Mouse (Mus musculus) forebrain, embryonic 11.5 days (tissue): ENCODE results near the gene Upk3a. TPM values are rescaled to one million over a fixed set of nuclear protein-coding genes. Genes with fewer than 3 reads are reported as not detected.
A peak's percentile ranks its signal among the peaks of the same experiment; 100 is the strongest.

Experiments used
- ATAC-seq: fragments of 200-750 bp; cut with Nextera tagmentation; replicated peaks from 2 replicates; pipeline ENCODE4 v1.8.0; 2017; ENCODE audit warnings: moderate TSS enrichment; ENCODE audit not compliant: low FRiP score
- DNase-seq: peaks from one replicate; pipeline ENCODE4 v3.0.0-alpha.2; 2017; ENCODE audit warnings: low spot score
- H3K27ac ChIP-seq: fragments of 300-500 bp; sonication (generic); 2 replicates; pipeline ENCODE4 v1.5.1; 2014; ENCODE audit warnings: low read depth, low read length
- H3K27me3 ChIP-seq: fragments of 300-500 bp; sonication (generic); 2 replicates; pipeline ENCODE4 v1.6.1; 2014; ENCODE audit warnings: mild to moderate bottlenecking, low read length, mixed read lengths; ENCODE audit not compliant: control insufficient read depth, insufficient read depth
- H3K36me3 ChIP-seq: fragments of 300-500 bp; sonication (generic); 2 replicates; pipeline ENCODE4 v1.6.1; 2014; ENCODE audit warnings: mild to moderate bottlenecking, low read length, moderate library complexity, mixed read lengths; ENCODE audit not compliant: control insufficient read depth, insufficient read depth
- H3K4me1 ChIP-seq: fragments of 300-500 bp; sonication (generic); replicated peaks from 2 replicates; pipeline ENCODE4 v1.6.1; 2014; ENCODE audit warnings: low read length, mixed read lengths; ENCODE audit not compliant: control insufficient read depth, insufficient read depth
- H3K4me2 ChIP-seq: fragments of 300-500 bp; sonication (generic); 2 replicates; pipeline ENCODE4 v1.6.1; 2014; ENCODE audit warnings: low read depth, mild to moderate bottlenecking, low read length, moderate library complexity, mixed read lengths; ENCODE audit not compliant: severe bottlenecking
- H3K4me3 ChIP-seq: fragments of 300-500 bp; sonication (generic); 2 replicates; pipeline ENCODE4 v1.5.1; 2014; ENCODE audit warnings: low read depth, low read length
- H3K9ac ChIP-seq: fragments of 300-500 bp; sonication (generic); 2 replicates; pipeline ENCODE4 v1.6.1; 2014; ENCODE audit warnings: low read length
- H3K9me3 ChIP-seq: fragments of 300-500 bp; sonication (generic); 2 replicates; pipeline ENCODE4 v1.6.1; 2016; ENCODE audit warnings: low read length, mixed read lengths; ENCODE audit not compliant: control insufficient read depth
- WGBS: fragments of 180-500 bp; shearing (Covaris S2); extraction: QIAGEN DNeasy Blood & Tissue Kit; methylation state at CpG from one replicate; pipeline ENCODE4 v1.1.7; 2014; 5-methylcytosine and 5-hydroxymethylcytosine counted together
- polyA plus RNA-seq: library from polyadenylated mRNA; unstranded; fragments of >200 nt; fragmentation: Nextera tagmentation; extraction: Ambion mirVana; gene quantifications from 2 replicates; pipeline ENCODE4 v1.2.1, GENCODE M21; 2014

Upk3a gene
- polyA plus RNA-seq, 1 experiment from 2014 or later, result not detected

- DNase-seq, result no peak
- Histone ChIP-seq H3K9ac (no peak overlapping the region), H3K27ac (no peak overlapping the region), H3K9me3 (no peaks in the 10 kb centered on the region), H3K4me1 (no peaks in the 10 kb centered on the region), H3K4me3 (no peak overlapping the region), H3K36me3 (no peaks in the 10 kb centered on the region), H3K4me2 (no peak overlapping the region), H3K27me3 (no peaks in the 10 kb centered on the region)
- WGBS, result 93% methylated on average over 3 of the region's 3 CpGs
- no peak for ATAC-seq
These were observed 37.2 kb downstream of the Upk3a start for GRCm38 (mm10) chr15:85054098-85054497.

DNA sequence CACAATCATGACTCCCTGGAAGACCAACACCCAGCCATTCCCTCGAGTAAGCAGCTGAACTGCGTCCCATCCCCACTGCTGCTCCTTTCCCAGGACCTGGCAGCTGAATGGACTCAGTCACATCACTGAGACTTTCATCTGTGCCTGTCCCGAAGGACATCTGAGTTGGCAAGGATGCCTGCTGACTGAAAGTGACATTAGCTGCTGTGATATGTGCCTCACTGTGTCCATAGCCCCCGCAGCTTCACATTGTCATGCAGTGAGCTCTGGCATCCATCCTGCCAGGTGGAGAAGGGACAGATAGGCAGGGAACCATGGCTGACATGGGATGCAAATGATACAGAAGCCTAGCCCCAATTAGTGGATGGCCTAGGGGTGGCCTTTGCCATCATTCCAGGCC is 38.2 kb downstream of the Upk3a start:
- 84% methylated on average over 4 of the region's 4 CpGs for whole genome bisulfite sequencing
- no peaks in the 10 kb centered on the region for H3K36me3 ChIP-seq

DNA sequence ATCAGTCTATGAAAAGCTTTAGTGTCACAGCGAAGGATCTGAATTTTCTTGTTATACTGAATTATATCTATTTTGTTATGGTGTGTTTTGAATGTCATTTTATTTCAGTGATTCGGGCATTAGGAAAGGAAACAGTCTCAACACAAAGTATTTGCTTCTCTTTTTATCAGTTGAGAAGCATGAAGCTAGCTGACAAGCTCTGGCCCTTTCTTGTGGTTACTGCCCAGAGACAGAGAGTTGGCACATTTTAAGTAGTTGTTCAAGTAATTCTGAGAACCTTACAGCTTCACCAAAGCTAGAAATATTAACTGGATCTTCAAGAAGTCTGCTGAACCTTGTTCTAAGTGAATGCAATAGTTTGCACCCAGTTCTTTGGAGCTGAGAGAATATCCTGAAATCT is 46.5 kb downstream of the Upk3a start:
- no peaks in the 10 kb centered on the region for H3K9me3 ChIP-seq
- no peak overlapping the region for H3K4me2 ChIP-seq
- no peaks in the 10 kb centered on the region for H3K4me1 ChIP-seq
- H3K9ac ChIP-seq, result no peak overlapping the region
- WGBS, result 99% methylated on average over 2 of the region's 2 CpGs
- DNase-seq (no peak), ATAC-seq (no peak)
- no peak overlapping the region for H3K4me3 ChIP-seq
- no peaks in the 10 kb centered on the region for H3K27me3 ChIP-seq
- no peaks in the 10 kb centered on the region for H3K36me3 ChIP-seq
- no peak overlapping the region for H3K27ac ChIP-seq

More for the DNA sequence above, 38.2 kb downstream of the Upk3a start:
- DNase-seq (no peak), ATAC-seq (no peak)
- no peak overlapping the region for H3K27ac ChIP-seq
- H3K9me3 ChIP-seq, result no peaks in the 10 kb centered on the region
- no peak overlapping the region for H3K4me3 ChIP-seq
- no peak overlapping the region for H3K4me2 ChIP-seq
- H3K9ac ChIP-seq, result no peak overlapping the region
- no peaks in the 10 kb centered on the region for H3K4me1 ChIP-seq
- no peaks in the 10 kb centered on the region for H3K27me3 ChIP-seq

DNA sequence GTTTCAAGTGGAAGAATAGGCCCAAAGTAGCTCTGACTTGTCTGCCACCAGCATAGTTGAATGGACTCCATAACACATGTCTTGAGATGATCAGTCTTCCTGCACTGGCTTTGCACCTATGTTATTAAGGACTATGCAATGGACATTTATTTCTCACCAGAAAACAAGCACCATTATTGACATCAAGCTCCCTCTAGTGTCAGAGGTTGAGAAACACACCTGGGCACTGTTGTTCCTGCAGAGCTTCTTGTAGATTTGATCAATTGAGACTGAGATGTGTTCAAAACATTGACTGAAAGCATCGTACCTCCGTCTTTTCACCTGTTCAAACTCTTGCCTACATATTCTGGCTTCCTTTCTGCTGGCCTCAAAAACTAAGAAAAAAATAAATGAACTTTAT is 53.6 kb downstream of the Upk3a start:
- no peaks in the 10 kb centered on the region for H3K27me3 ChIP-seq
- ATAC-seq (no peak), DNase-seq (peak; percentile 63)
- H3K36me3 ChIP-seq, result no peaks in the 10 kb centered on the region
- H3K9ac ChIP-seq, result no peak overlapping the region
- H3K4me1 ChIP-seq, result no peaks in the 10 kb centered on the region
- no peak overlapping the region for H3K4me2 ChIP-seq
- H3K4me3 ChIP-seq, result no peak overlapping the region
- H3K9me3 ChIP-seq, result no peaks in the 10 kb centered on the region
- H3K27ac ChIP-seq, result no peak overlapping the region
- WGBS, result 43% methylated on average over 2 of the region's 2 CpGs

Other genes with a start within 250 kb of the Upk3a start
- gene Phf21b, start 161.1 kb upstream of the Upk3a start, polyA plus RNA-seq, result 26.6 and 32.2 TPM in 2 replicates
- gene Gm29666, start 97.1 kb upstream of the Upk3a start, polyA plus RNA-seq, result 0.79 and 1.5 TPM in 2 replicates
- 75.8 and 79.7 TPM in 2 replicates for gene Nup50, start 93.7 kb upstream of the Upk3a start, polyA plus RNA-seq
- gene 5031439G07Rik, start 28.6 kb upstream of the Upk3a start, polyA plus RNA-seq, result 16.2 and 28.6 TPM in 2 replicates
- gene Fam118a, start 11.8 kb downstream of the Upk3a start, polyA plus RNA-seq, result 25.3 and 27.4 TPM in 2 replicates
- gene Smc1b, start 114.8 kb downstream of the Upk3a start, polyA plus RNA-seq, result 0.07 and 0.12 TPM in 2 replicates
- 0.47 and 0.95 TPM in 2 replicates for gene Ribc2, start 114.9 kb downstream of the Upk3a start, polyA plus RNA-seq
- 147 and 161 TPM in 2 replicates for gene Fbln1, start 188.8 kb downstream of the Upk3a start, polyA plus RNA-seq